Mouse (Mus musculus): ENCODE measurements around the gene Akap6.

- TF ChIP-seq EP300 (IDR thresholded peaks at IDR 0.05; ENCODE audit: low read depth) (no peak), CTCF (IDR thresholded peaks at IDR 0.05; ENCODE audit: low read depth) (no peak)
Measured at GRCm38 (mm10) chr12:52739326-52739725, 40.1 kb downstream of the Akap6 start.
